Mouse (Mus musculus) activated CD4-positive, CD25-positive, alpha-beta regulatory T cell, adult 4 months (primary cell): ENCODE data around the gene Zbtb32. TPM values are rescaled to one million over a fixed set of nuclear protein-coding genes. Genes with fewer than 3 reads are reported as not detected.

ENCODE experiments used
- ATAC-seq: one replicate; pipeline ENCODE4 v1.8.0; 2017
- polyA plus RNA-seq, 2 experiments: library from polyadenylated mRNA; unstranded; fragments of 100-300 nt; shearing (Covaris generic); gene quantifications; one replicate each; pipeline ENCODE4 v1.2.1; 2017

Zbtb32 gene
- 10 to 100 TPM; 15.8 to 19.7 TPM for polyA plus RNA-seq

DNA sequence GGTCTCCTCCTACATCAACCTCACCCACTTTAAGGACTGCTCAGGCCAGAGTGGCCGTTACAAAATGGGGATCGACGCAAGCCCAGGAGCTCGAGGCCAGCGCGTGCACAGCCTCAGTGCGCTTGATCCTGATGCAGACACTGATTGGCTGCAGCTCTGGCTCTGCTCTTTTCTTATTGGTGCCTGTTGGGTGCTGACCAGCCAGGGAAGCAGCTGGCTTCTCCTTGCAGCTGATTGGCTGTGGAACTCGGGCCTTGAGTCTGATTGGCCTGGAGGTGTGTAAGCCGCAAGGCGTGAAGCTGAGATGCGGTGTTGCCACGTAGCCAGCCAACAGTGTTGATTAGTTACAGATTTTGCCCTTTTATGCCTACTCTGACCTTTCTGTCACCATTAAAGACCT, at the start of gene Zbtb32:
Zbtb32 (minus strand) TSS at position 124 of the 400 bp plus-strand sequence.
- no peak for ATAC-seq

GRCm38 (mm10) chr7:30639083-30639482, 40.4 kb upstream of the Zbtb32 start:
- ATAC-seq: no peak

DNA sequence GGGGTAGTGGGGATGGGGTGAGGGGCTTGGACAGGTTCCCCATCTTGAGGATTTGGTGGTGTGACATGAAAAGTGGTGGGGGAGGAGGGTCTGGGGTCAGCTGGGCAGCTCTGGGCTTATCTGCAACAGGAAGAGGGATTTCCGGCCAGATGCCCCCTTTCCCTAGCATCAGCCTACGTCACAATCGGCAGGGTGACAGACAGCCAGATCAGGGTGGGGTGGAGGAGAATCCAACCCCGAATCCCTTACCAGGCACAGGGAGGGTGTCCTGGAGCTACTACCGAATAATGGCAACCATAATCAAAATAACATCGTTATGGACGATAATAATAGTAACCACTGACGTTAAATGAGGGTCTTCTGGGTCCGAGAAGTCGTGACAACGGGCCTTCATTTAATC, 37.7 kb upstream of the Zbtb32 start:
- no peak for ATAC-seq

DNA sequence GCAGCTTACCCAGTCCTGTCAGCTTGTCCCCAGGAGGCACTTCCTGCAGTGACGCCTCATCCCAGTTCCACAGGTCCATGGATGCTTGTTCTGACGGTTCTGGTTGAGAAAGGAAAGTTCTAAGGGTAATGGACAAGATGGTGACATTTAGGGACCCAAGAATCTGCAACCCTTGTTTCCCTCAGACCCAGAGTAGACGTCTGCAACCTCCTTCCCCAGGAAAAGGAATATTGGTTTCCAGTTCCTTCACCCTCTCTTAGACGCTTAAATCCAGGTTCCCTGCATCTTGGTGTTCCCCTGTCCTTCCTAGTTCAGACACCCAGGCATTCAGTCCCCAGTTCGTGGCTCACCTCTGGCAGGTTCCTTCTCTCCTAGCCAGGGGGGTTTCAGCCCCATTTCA, 37.0 kb upstream of the Zbtb32 start, which contains the start of gene Etv2:
Etv2 (minus strand) TSS at position 101 of the 400 bp plus-strand sequence.
- ATAC-seq: no peak

GRCm38 (mm10) chr7:30634621-30635020, 35.9 kb upstream of the Zbtb32 start:
- ATAC-seq: no peak

DNA sequence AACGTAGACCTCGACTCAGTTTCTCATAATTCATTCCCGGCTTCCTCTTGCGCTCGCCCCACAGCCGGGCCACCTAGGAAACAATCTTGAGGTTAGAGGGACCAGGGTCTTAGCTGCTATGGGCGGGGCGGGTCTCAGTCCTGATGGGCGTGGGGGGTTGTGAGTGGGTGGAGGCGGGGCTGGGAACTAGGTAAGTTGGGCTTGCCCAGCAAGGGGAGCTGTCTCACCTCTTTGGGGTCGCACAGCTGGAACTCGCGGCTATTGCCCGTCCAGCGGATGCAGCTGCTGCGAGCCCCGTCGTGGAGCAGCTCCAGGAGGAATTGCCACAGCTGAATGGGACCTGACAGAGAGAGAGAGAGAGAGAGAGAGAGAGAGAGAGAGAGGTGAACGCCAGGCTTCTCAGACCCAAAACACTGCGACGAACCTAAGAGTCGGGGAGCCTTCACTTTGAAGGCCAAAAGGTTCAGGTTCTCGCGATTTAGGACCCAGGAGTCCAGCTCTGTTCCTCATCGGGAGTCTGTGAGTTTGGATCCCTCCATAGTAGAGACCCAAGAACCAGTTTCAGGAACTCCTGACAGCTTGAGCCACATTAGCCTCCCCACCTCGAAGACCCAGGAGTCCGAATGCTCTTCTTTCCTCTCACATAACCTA, 35.2 kb upstream of the Zbtb32 start:
- no peak for ATAC-seq

- ATAC-seq: no peak
Observed at GRCm38 (mm10) chr7:30629013-30629412, 30.3 kb upstream of the Zbtb32 start.

- no peak for ATAC-seq
Observed at GRCm38 (mm10) chr7:30626647-30627046, 27.9 kb upstream of the Zbtb32 start.

- ATAC-seq: peak; percentile 98
Observed at GRCm38 (mm10) chr7:30625530-30626384, 27.0 kb upstream of the Zbtb32 start, which contains the start of gene Cox6b1. Gene Cox6b1 (minus strand): TSS chr7:30626151.

- ATAC-seq: no peak
Observed at GRCm38 (mm10) chr7:30619202-30619601, 20.5 kb upstream of the Zbtb32 start.

DNA sequence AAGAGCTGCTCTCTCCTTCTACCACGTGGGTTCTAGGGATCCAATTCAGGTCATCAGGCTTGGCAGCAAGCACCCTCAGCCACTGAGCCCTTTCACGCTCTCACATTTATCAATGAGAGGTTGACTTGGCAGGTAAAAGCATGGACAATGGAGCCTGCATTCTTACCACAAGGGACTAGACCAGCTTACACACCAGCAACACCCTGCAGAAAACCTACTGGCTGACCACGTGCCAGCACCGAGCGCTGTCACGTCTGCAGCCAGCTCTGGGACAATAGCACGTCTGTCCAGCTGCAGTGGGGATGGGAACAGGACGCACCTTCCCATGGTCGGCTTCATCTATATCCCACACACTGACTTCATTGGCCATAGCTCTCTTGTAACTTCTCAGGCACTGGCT, 19.9 kb upstream of the Zbtb32 start:
- ATAC-seq: no peak

DNA sequence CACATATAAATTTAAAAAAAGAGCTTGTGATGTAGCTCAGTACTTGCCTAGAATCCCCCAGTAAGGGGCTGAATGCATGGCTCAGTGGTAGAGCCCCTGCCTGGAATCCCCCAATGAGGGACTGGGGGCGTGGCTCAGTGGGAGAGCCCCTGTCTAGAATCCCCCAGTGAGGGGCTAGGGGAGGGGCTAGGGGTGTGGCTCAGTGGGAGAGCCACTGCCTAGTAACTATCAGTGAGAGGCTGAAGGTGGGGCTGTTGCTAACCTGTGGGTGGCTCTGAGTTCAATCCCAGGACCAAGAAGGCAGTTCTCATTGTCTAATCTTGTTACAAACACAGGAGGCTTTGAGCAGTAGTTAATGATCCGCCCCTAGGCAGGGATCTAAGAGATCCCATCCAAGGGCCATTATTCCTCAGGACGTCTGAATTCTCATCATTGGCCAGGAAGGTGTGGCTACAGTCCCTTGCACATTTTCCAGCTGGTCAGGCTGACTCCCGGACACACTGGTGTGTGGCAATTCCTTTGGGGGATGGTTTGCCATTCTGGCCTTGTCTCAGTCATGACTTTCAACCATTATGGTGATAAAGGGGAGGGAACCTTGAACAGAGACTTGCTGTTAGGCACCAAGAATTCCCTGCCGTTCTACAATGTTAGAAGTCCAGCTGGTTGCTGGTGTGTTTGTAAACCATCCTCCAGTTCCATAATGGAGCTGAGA, 16.5 kb upstream of the Zbtb32 start:
- no peak for ATAC-seq

DNA sequence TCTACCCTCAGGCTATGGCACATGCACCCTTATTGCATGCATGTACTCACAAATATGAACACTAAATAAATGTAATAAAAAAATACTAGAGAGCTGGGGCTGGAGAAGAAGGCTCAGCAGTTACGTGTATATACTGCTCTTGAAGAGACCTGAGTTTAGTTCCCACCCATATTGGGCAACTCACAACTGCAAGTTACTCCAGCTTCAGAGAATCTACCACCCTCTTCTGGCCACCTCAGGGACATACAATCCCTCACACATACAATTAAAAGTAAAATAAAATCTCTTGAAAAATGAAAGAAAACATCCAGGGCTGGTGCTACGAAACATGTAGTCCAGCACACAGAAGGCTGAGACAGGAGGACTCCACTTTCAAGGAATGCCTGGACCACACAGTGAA, 15.7 kb upstream of the Zbtb32 start:
- no peak for ATAC-seq

DNA sequence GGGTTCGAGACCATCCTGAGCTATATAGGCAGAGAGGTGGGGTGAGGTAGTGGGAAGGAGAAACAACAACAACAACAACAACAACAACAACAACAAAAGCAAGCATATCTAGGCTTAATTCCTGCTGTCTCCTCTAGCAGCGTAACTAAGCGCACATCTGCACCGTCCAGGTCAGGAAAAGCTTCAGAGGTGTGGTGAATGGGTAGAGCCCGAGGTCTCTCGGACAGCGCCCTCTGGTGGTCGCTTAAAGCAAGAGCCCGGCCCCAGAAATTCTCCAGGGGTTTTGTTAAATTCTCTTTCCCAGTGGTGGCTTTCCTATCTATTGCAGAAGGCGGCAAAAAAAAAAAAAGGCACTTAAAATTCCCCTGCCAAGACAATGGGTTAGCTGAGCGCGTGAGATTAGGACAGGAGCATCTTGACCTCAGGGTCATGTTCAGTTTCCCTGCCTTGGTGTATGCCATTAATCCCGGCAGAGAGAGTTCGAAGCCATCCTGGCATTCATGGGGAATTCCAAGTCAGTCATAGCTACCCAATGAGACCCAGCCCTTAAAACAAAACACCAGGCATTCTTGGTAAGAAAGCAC, 14.9 kb upstream of the Zbtb32 start:
- ATAC-seq: peak; percentile 65

DNA sequence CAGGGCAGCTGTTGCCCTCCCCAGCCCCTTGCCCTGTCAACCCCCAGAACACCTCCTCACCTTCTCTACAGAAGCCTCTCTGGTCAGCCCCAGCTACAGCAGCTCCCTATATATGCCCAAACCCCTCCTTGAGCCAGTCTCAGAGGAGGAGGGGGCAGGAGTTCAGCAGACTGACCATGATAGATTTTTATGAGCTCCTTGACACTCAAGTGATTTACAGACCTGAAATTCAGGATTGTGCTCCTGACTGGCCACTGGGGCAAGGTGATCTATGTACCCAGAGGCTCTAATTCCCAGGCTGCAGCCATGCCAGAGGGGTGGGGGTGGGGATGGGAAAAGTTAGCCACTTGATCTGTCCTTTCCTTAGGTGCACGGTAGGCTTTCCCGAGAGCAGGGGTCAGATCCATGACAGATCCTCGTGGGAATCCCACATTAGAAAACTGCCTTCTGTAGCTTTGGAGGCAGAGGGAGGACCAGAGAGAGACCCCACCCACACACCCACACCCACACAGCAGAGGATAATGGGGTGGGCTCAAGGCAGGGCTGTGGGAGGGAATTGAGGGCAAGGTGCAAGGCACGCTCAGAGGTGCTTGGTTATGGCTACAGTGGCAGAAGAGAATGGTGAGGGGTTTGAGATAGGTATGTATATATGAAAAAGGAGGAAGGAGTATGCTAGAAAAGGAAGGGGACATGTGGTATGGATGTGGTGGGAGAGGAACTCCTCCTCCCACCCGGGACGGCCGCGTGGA, 14.1 kb upstream of the Zbtb32 start, which contains the start of gene Upk1a:
Upk1a (minus strand) TSS at position 194 of the 749 bp plus-strand sequence.
- no peak for ATAC-seq

- ATAC-seq: no peak
Observed at GRCm38 (mm10) chr7:30610043-30610442, 11.3 kb upstream of the Zbtb32 start.

DNA sequence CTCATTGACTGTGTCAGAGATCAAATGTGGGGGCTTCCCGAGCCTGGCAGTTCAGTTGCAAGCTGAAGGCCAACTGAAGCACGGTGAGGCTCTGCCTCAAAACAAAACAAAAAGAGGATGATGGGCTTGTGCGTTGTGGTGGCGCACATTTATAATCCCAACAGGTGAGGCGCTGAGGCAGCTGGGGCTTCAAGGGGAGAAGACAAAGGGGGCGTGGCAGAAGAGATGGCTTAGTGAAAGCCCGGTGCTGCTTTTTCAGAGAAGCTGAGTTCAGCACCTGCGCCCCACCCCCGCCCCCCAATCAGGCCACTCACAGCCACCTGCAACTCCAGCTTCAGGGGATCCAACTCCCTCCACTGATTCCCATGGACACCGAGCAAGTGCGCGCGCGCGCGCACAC, 9.8 kb upstream of the Zbtb32 start:
- no peak for ATAC-seq

GRCm38 (mm10) chr7:30607706-30608309, 9.1 kb upstream of the Zbtb32 start:
- peak; percentile 76 for ATAC-seq

DNA sequence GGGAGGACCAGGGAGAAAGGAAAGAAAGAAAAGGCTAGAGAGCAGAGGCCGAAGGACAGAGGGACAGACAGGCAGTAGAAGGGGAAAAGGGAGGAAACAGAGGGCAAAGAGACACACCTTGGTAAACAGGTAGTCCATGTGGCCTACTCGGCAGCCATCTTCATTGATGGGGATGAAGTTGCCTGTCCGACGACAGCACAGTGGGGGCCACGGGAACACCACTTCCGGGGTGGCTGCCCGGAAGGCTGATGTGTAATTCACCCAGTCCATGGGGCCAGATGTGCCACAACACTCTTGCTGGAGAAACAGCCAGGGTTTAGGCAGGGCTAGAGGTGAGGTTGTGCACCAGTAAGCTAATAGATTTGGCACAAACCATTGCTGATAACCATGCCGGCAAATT, 6.2 kb upstream of the Zbtb32 start:
- ATAC-seq: no peak

DNA sequence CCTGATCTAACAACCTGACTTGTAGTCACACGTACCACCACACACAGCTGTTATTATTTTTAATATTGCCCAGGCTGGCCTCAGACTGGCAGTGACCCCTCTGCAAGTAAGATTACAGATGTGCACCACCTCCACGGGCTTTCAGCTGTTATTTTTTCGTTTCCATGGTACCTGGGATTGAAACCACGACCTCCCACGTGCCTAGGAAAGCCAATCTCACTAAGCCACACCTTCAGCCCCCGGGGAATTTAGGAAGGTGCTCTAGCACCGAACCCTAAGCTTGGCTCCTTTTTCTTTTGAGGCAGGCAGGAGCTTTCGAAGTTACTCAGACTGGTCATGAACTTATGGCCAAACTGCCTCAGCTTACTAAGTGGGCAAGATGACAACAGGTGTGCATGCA, 5.7 kb upstream of the Zbtb32 start:
- no peak for ATAC-seq

DNA sequence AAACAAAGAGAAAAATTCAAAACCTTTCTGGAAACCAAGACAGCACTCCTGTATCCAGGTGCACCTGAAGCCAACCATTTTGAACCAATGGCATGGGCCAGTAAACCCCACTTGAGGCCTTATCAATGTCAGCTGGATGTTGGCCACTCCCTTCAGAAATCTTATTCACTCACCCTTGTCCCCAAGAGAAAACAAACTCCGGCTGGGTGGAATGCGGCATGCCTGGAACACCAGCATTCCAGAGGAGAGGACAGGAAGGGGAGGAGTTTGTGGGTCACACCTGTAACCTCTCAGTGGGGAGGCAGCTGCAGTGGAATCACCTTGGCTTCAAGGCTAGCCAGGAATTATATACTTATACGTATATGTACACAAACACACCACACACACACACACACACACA, 3.9 kb upstream of the Zbtb32 start:
- no peak for ATAC-seq

- no peak for ATAC-seq
Observed at GRCm38 (mm10) chr7:30600651-30601050, 1.9 kb upstream of the Zbtb32 start.
